Mouse (Mus musculus): ENCODE results near the gene Stap1. TPM values are rescaled to one million over a fixed set of nuclear protein-coding genes. Genes with fewer than 3 reads are reported as not detected.

The Stap1 gene
- polyA plus RNA-seq, 1 experiment from 2014 or later, result 0.15 TPM

GRCm38 (mm10) chr5:86072756-86073386 is 1.3 kb downstream of the Stap1 start:
- WGBS, result 83% methylated on average over 4 of the region's 4 CpGs
- Histone ChIP-seq H3K9me3 (ENCODE audit: control insufficient read depth, low read length) (no peaks in the 10 kb centered on the region), H3K4me2 (no peak overlapping the region)

GRCm38 (mm10) chr5:86078720-86079334 is 7.3 kb downstream of the Stap1 start:
- ATAC-seq (ENCODE audit: low FRiP score) (no peak), DNase-seq (ENCODE audit: low spot score, missing footprints) (no peak)
- no peak overlapping the region for H3K27ac ChIP-seq (ENCODE audit: low read depth, low read length)
- no peak overlapping the region for H3K4me2 ChIP-seq
- H3K9me3 ChIP-seq (ENCODE audit: control insufficient read depth, low read length), result no peaks in the 10 kb centered on the region
- no peaks in the 10 kb centered on the region for H3K36me3 ChIP-seq (ENCODE audit: control insufficient read depth, insufficient read depth, low read length)
- H3K27me3 ChIP-seq (ENCODE audit: control insufficient read depth, insufficient read depth, low read length), result no peaks in the 10 kb centered on the region
- H3K9ac ChIP-seq (ENCODE audit: low read length), result no peak overlapping the region
- no peak overlapping the region for H3K4me3 ChIP-seq (ENCODE audit: low read depth, low read length)
- WGBS, result 85% methylated on average over 3 of the region's 3 CpGs
- H3K4me1 ChIP-seq (ENCODE audit: control insufficient read depth, insufficient read depth, low read length), result no peaks in the 10 kb centered on the region

More at GRCm38 (mm10) chr5:86072756-86073386, 1.3 kb downstream of the Stap1 start:
- no peak overlapping the region for H3K4me3 ChIP-seq (ENCODE audit: low read depth, low read length)
- no peaks in the 10 kb centered on the region for H3K4me1 ChIP-seq (ENCODE audit: control insufficient read depth, insufficient read depth, low read length)
- ATAC-seq (ENCODE audit: low FRiP score), result no peak
- no peak for DNase-seq (ENCODE audit: low spot score, missing footprints)
- H3K27ac ChIP-seq (ENCODE audit: low read depth, low read length), result no peak overlapping the region
- no peaks in the 10 kb centered on the region for H3K27me3 ChIP-seq (ENCODE audit: control insufficient read depth, insufficient read depth, low read length)
- no peaks in the 10 kb centered on the region for H3K36me3 ChIP-seq (ENCODE audit: control insufficient read depth, insufficient read depth, low read length)
- no peak overlapping the region for H3K9ac ChIP-seq (ENCODE audit: low read length)

- no peak for ATAC-seq (ENCODE audit: low FRiP score)
- H3K9me3 ChIP-seq (ENCODE audit: control insufficient read depth, low read length), result no peaks in the 10 kb centered on the region
- WGBS, result 89% methylated on average over 6 of the region's 6 CpGs
- H3K4me1 ChIP-seq (ENCODE audit: control insufficient read depth, insufficient read depth, low read length), result no peaks in the 10 kb centered on the region
- no peak overlapping the region for H3K9ac ChIP-seq (ENCODE audit: low read length)
- no peaks in the 10 kb centered on the region for H3K27me3 ChIP-seq (ENCODE audit: control insufficient read depth, insufficient read depth, low read length)
- H3K36me3 ChIP-seq (ENCODE audit: control insufficient read depth, insufficient read depth, low read length), result no peaks in the 10 kb centered on the region
- DNase-seq (ENCODE audit: low spot score, missing footprints), result no peak
- H3K4me3 ChIP-seq (ENCODE audit: low read depth, low read length), result no peak overlapping the region
- H3K4me2 ChIP-seq, result no peak overlapping the region
- no peak overlapping the region for H3K27ac ChIP-seq (ENCODE audit: low read depth, low read length)
These were observed 12.4 kb downstream of the Stap1 start for GRCm38 (mm10) chr5:86083987-86084386.

GRCm38 (mm10) chr5:86084979-86085378 is 13.4 kb downstream of the Stap1 start:
- Histone ChIP-seq H3K36me3 (ENCODE audit: control insufficient read depth, insufficient read depth, low read length) (no peaks in the 10 kb centered on the region), H3K4me3 (ENCODE audit: low read depth, low read length) (no peak overlapping the region), H3K27ac (ENCODE audit: low read depth, low read length) (no peak overlapping the region), H3K4me2 (no peak overlapping the region), H3K9me3 (ENCODE audit: control insufficient read depth, low read length) (no peaks in the 10 kb centered on the region), H3K4me1 (ENCODE audit: control insufficient read depth, insufficient read depth, low read length) (no peaks in the 10 kb centered on the region), H3K9ac (ENCODE audit: low read length) (no peak overlapping the region), H3K27me3 (ENCODE audit: control insufficient read depth, insufficient read depth, low read length) (no peaks in the 10 kb centered on the region)
- ATAC-seq (ENCODE audit: low FRiP score) (no peak), DNase-seq (ENCODE audit: low spot score, missing footprints) (peak; percentile 14)
- WGBS, result 84% methylated on average over 7 of the region's 7 CpGs

- ATAC-seq (ENCODE audit: low FRiP score), result no peak
- Histone ChIP-seq H3K9ac (ENCODE audit: low read length) (no peak overlapping the region), H3K9me3 (ENCODE audit: control insufficient read depth, low read length) (no peaks in the 10 kb centered on the region), H3K4me1 (ENCODE audit: control insufficient read depth, insufficient read depth, low read length) (no peaks in the 10 kb centered on the region), H3K4me2 (no peak overlapping the region), H3K4me3 (ENCODE audit: low read depth, low read length) (no peak overlapping the region), H3K27ac (ENCODE audit: low read depth, low read length) (no peak overlapping the region), H3K36me3 (ENCODE audit: control insufficient read depth, insufficient read depth, low read length) (no peaks in the 10 kb centered on the region), H3K27me3 (ENCODE audit: control insufficient read depth, insufficient read depth, low read length) (no peaks in the 10 kb centered on the region)
- no peak for DNase-seq (ENCODE audit: low spot score, missing footprints)
- 83% methylated on average over 6 of the region's 6 CpGs for WGBS
These were observed 15.2 kb downstream of the Stap1 start for GRCm38 (mm10) chr5:86086751-86087150.

- no peak overlapping the region for H3K4me3 ChIP-seq (ENCODE audit: low read depth, low read length)
- ATAC-seq (ENCODE audit: low FRiP score), result no peak
- DNase-seq (ENCODE audit: low spot score, missing footprints), result peak; percentile 17
- no peaks in the 10 kb centered on the region for H3K4me1 ChIP-seq (ENCODE audit: control insufficient read depth, insufficient read depth, low read length)
- H3K4me2 ChIP-seq, result no peak overlapping the region
- no peak overlapping the region for H3K9ac ChIP-seq (ENCODE audit: low read length)
- WGBS, result 84% methylated on average over 9 of the region's 9 CpGs
- no peak overlapping the region for H3K27ac ChIP-seq (ENCODE audit: low read depth, low read length)
- H3K36me3 ChIP-seq (ENCODE audit: control insufficient read depth, insufficient read depth, low read length), result no peaks in the 10 kb centered on the region
- H3K9me3 ChIP-seq (ENCODE audit: control insufficient read depth, low read length), result no peaks in the 10 kb centered on the region
- H3K27me3 ChIP-seq (ENCODE audit: control insufficient read depth, insufficient read depth, low read length), result no peaks in the 10 kb centered on the region
These were observed 23.2 kb downstream of the Stap1 start for GRCm38 (mm10) chr5:86094754-86095153.

- ATAC-seq (ENCODE audit: low FRiP score) (no peak), DNase-seq (ENCODE audit: low spot score, missing footprints) (no peak)
- no peaks in the 10 kb centered on the region for H3K9me3 ChIP-seq (ENCODE audit: control insufficient read depth, low read length)
- no peak overlapping the region for H3K27ac ChIP-seq (ENCODE audit: low read depth, low read length)
- no peaks in the 10 kb centered on the region for H3K4me1 ChIP-seq (ENCODE audit: control insufficient read depth, insufficient read depth, low read length)
- no peaks in the 10 kb centered on the region for H3K27me3 ChIP-seq (ENCODE audit: control insufficient read depth, insufficient read depth, low read length)
- no peak overlapping the region for H3K4me3 ChIP-seq (ENCODE audit: low read depth, low read length)
- 90% methylated on average over 3 of the region's 3 CpGs for WGBS
- H3K4me2 ChIP-seq, result no peak overlapping the region
- H3K9ac ChIP-seq (ENCODE audit: low read length), result no peak overlapping the region
- no peaks in the 10 kb centered on the region for H3K36me3 ChIP-seq (ENCODE audit: control insufficient read depth, insufficient read depth, low read length)
These were observed 27.4 kb downstream of the Stap1 start for GRCm38 (mm10) chr5:86098988-86099387.

GRCm38 (mm10) chr5:86100621-86101020 is 29.1 kb downstream of the Stap1 start:
- WGBS, result 81% methylated on average over 3 of the region's 3 CpGs
- no peak overlapping the region for H3K4me2 ChIP-seq
- no peak overlapping the region for H3K4me3 ChIP-seq (ENCODE audit: low read depth, low read length)

GRCm38 (mm10) chr5:86102176-86102575 is 30.6 kb downstream of the Stap1 start:
- no peaks in the 10 kb centered on the region for H3K4me1 ChIP-seq (ENCODE audit: control insufficient read depth, insufficient read depth, low read length)
- WGBS, result 90% methylated on average over 2 of the region's 2 CpGs
- no peaks in the 10 kb centered on the region for H3K9me3 ChIP-seq (ENCODE audit: control insufficient read depth, low read length)
- ATAC-seq (ENCODE audit: low FRiP score) (no peak), DNase-seq (ENCODE audit: low spot score, missing footprints) (peak; percentile 77)
- no peak overlapping the region for H3K4me3 ChIP-seq (ENCODE audit: low read depth, low read length)
- no peaks in the 10 kb centered on the region for H3K36me3 ChIP-seq (ENCODE audit: control insufficient read depth, insufficient read depth, low read length)
- H3K27ac ChIP-seq (ENCODE audit: low read depth, low read length), result no peak overlapping the region
- H3K4me2 ChIP-seq, result no peak overlapping the region
- no peaks in the 10 kb centered on the region for H3K27me3 ChIP-seq (ENCODE audit: control insufficient read depth, insufficient read depth, low read length)
- H3K9ac ChIP-seq (ENCODE audit: low read length), result no peak overlapping the region

More at GRCm38 (mm10) chr5:86100621-86101020, 29.1 kb downstream of the Stap1 start:
- DNase-seq (ENCODE audit: low spot score, missing footprints) (no peak), ATAC-seq (ENCODE audit: low FRiP score) (no peak)
- H3K27me3 ChIP-seq (ENCODE audit: control insufficient read depth, insufficient read depth, low read length), result no peaks in the 10 kb centered on the region
- H3K27ac ChIP-seq (ENCODE audit: low read depth, low read length), result no peak overlapping the region
- no peaks in the 10 kb centered on the region for H3K4me1 ChIP-seq (ENCODE audit: control insufficient read depth, insufficient read depth, low read length)
- H3K9me3 ChIP-seq (ENCODE audit: control insufficient read depth, low read length), result no peaks in the 10 kb centered on the region
- no peaks in the 10 kb centered on the region for H3K36me3 ChIP-seq (ENCODE audit: control insufficient read depth, insufficient read depth, low read length)
- no peak overlapping the region for H3K9ac ChIP-seq (ENCODE audit: low read length)
